ENCODE assay signal across 8 mouse cellular contexts in the genomic region with DNA sequence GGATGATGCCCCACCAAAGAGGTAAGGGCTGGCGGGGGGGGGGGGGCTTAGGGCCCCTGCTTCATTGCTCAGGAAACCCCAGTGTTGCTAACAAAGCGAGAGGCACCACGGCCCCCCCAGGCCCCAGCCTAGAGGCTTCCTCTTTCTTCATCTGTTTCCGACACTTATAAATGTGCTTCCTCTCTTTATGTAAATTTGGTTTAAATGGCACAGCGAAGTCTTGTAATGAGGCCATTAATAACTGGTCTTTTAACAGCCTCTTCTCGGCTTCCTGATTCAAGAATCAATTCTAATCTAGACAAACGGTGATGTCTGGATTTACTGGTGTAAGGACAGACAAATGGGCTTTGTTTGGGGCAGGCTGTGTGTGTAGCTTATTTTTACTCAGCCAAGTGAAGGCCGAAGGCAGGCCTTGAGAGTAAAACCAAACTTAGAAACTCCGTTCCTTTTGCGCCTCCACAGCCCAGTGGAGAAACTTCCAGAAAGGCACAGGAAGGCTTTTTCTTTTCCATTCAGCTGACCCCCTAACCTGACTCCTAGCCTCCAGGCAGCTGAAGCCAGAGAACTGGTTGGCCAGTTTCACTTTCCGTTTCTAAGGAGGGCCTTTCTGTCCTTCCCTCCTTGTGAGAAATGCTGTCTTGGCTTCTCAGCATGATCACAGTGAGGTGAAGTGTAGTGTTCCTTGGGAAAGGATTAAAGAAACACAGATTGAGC. TPM values are rescaled to one million over a fixed set of nuclear protein-coding genes. Genes with fewer than 3 reads are reported as not detected.
DNase-seq lines count a peak whose midpoint lies in the region; ATAC-seq and TF ChIP-seq lines count a peak whose summit lies in the region.

No protein-coding gene starts in this region.

- TF ChIP-seq POLR2A in cortical plate, adult 2 months (IDR thresholded peaks at IDR 0.05; ENCODE audit: extremely low read depth, insufficient read depth, low read length) = no peak
- TF ChIP-seq POLR2A in lung, adult 2 months (IDR thresholded peaks at IDR 0.05; ENCODE audit: borderline replicate concordance, extremely low read depth, low read depth, low read length) = no peak

- no peak overlapping the region for H3K9ac ChIP-seq in midbrain, postnatal 0 days (replicated peaks; ENCODE audit: low read length, poor library complexity, severe bottlenecking)
- H3K9ac ChIP-seq in midbrain, embryonic 11.5 days (ENCODE audit: low read length) = no peak overlapping the region
- H3K9ac ChIP-seq in intestine, postnatal 0 days (ENCODE audit: low read depth, low read length) = no peak overlapping the region
- H3K9ac ChIP-seq in stomach, embryonic 14.5 days (replicated peaks; ENCODE audit: low read depth, low read length) = no peak overlapping the region
- no peak overlapping the region for H3K9ac ChIP-seq in midbrain, embryonic 14.5 days (replicated peaks; ENCODE audit: low read length)

- no peaks in the 10 kb centered on the region for H3K36me3 ChIP-seq in midbrain, postnatal 0 days (ENCODE audit: insufficient read depth, low read length)
- no peaks in the 10 kb centered on the region for H3K36me3 ChIP-seq in midbrain, embryonic 11.5 days (ENCODE audit: control insufficient read depth, insufficient read depth, low read length)
- H3K36me3 ChIP-seq in intestine, postnatal 0 days (ENCODE audit: control insufficient read depth, insufficient read depth) = no peaks in the 10 kb centered on the region
- no peaks in the 10 kb centered on the region for H3K36me3 ChIP-seq in stomach, embryonic 14.5 days (ENCODE audit: control insufficient read depth, insufficient read depth, low read length)
- no peaks in the 10 kb centered on the region for H3K36me3 ChIP-seq in midbrain, embryonic 14.5 days (ENCODE audit: control insufficient read depth, insufficient read depth, low read length)

- H3K9me3 ChIP-seq in midbrain, postnatal 0 days (ENCODE audit: low read length) = no peaks in the 10 kb centered on the region
- H3K9me3 ChIP-seq in midbrain, embryonic 11.5 days (ENCODE audit: control insufficient read depth, low read length) = no peaks in the 10 kb centered on the region
- H3K9me3 ChIP-seq in intestine, postnatal 0 days (ENCODE audit: control insufficient read depth) = no peaks in the 10 kb centered on the region
- no peaks in the 10 kb centered on the region for H3K9me3 ChIP-seq in stomach, embryonic 14.5 days (ENCODE audit: control insufficient read depth, low read depth, low read length)
- H3K9me3 ChIP-seq in midbrain, embryonic 14.5 days (ENCODE audit: control insufficient read depth, low read length) = no peaks in the 10 kb centered on the region

- H3K4me1 ChIP-seq in midbrain, postnatal 0 days (ENCODE audit: insufficient read depth, low read length) = peaks cover 3% of the 10 kb centered on the region; the same call in 1 of the 2 replicates
- H3K4me1 ChIP-seq in midbrain, embryonic 11.5 days (ENCODE audit: control insufficient read depth, insufficient read depth, low read length) = no peaks in the 10 kb centered on the region
- no peaks in the 10 kb centered on the region; the same call in 1 of the 2 replicates for H3K4me1 ChIP-seq in cortical plate, adult 2 months (ENCODE audit: control insufficient read depth, insufficient read depth, low read length)
- 0 out of 2 replicates have a peak, but pooled peaks cover 3% of the 10 kb centered on the region for H3K4me1 ChIP-seq in intestine, postnatal 0 days (replicated peaks; ENCODE audit: control insufficient read depth, insufficient read depth, low read length)
- H3K4me1 ChIP-seq in lung, adult 2 months (ENCODE audit: control insufficient read depth, insufficient read depth, low read length) = peaks cover 3% of the 10 kb centered on the region; the same call in 1 of the 2 replicates
- H3K4me1 ChIP-seq in stomach, embryonic 14.5 days (ENCODE audit: control insufficient read depth, insufficient read depth, low read length) = 0 out of 2 replicates have a peak, but pooled peaks cover 9% of the 10 kb centered on the region
- no peaks in the 10 kb centered on the region for H3K4me1 ChIP-seq in midbrain, embryonic 14.5 days (ENCODE audit: control insufficient read depth, insufficient read depth, low read length)

- TF ChIP-seq CTCF in midbrain, postnatal 0 days (IDR thresholded peaks at IDR 0.05) = no peak
- TF ChIP-seq CTCF in cortical plate, adult 2 months (IDR thresholded peaks at IDR 0.05; ENCODE audit: extremely low read depth, insufficient read depth, low read length) = no peak
- TF ChIP-seq CTCF in intestine, postnatal 0 days (IDR thresholded peaks at IDR 0.05; ENCODE audit: low read depth) = no peak
- no peak for TF ChIP-seq CTCF in lung, adult 2 months (IDR thresholded peaks at IDR 0.05; ENCODE audit: insufficient read depth, low read length)

- no peak for ATAC-seq in midbrain, postnatal 0 days (ENCODE audit: low FRiP score)
- ATAC-seq in midbrain, embryonic 11.5 days (ENCODE audit: low FRiP score) = no peak
- no peak for ATAC-seq in intestine, postnatal 0 days
- ATAC-seq in stomach, embryonic 14.5 days (ENCODE audit: insufficient number of reproducible peaks, insufficient read depth, low FRiP score, low read depth) = no peak
- ATAC-seq in midbrain, embryonic 14.5 days (ENCODE audit: low FRiP score, low TSS enrichment) = no peak

- H3K4me2 ChIP-seq in midbrain, postnatal 0 days (ENCODE audit: low read depth, low read length, poor library complexity, severe bottlenecking) = no peak overlapping the region
- H3K4me2 ChIP-seq in midbrain, embryonic 11.5 days = no peak overlapping the region
- peak overlapping the region; percentile 35 for H3K4me2 ChIP-seq in intestine, postnatal 0 days (replicated peaks; ENCODE audit: low read depth)
- H3K4me2 ChIP-seq in stomach, embryonic 14.5 days (replicated peaks; ENCODE audit: low read depth, low read length) = no peak overlapping the region
- no peak overlapping the region for H3K4me2 ChIP-seq in midbrain, embryonic 14.5 days (ENCODE audit: low read length)

- peak; percentile 27 for DNase-seq in midbrain, postnatal 0 days (ENCODE audit: low spot score)
- DNase-seq in midbrain, embryonic 11.5 days (ENCODE audit: low spot score, missing footprints) = no peak
- DNase-seq in lung, adult 2 months = peak; percentile 31
- no peak for DNase-seq in left cerebral cortex, adult 8-10 months (ENCODE audit: low spot score in 2 of 2)
- DNase-seq in midbrain, embryonic 14.5 days = no peak

- no peak overlapping the region for H3K4me3 ChIP-seq in midbrain, postnatal 0 days (ENCODE audit: low read depth, low read length)
- no peak overlapping the region for H3K4me3 ChIP-seq in midbrain, embryonic 11.5 days (ENCODE audit: low read depth, low read length)
- H3K4me3 ChIP-seq in cortical plate, adult 2 months (ENCODE audit: insufficient read depth, low read length) = no peak overlapping the region
- no peak overlapping the region for H3K4me3 ChIP-seq in intestine, postnatal 0 days (ENCODE audit: low read depth, low read length)
- H3K4me3 ChIP-seq in lung, adult 2 months (replicated peaks; ENCODE audit: extremely low read depth, low read depth, low read length) = peak overlapping the region; percentile 37
- no peak overlapping the region for H3K4me3 ChIP-seq in stomach, embryonic 14.5 days (ENCODE audit: low read depth, low read length)
- H3K4me3 ChIP-seq in midbrain, embryonic 14.5 days (replicated peaks; ENCODE audit: low read depth, low read length) = no peak overlapping the region

- 57% methylated on average over 11 of the region's 11 CpGs for WGBS in midbrain, postnatal 0 days
- 79% methylated on average over 11 of the region's 11 CpGs for WGBS in midbrain, embryonic 11.5 days
- WGBS in intestine, postnatal 0 days = 50% methylated on average over 11 of the region's 11 CpGs
- 21% methylated on average over 11 of the region's 11 CpGs for WGBS in lung, adult 2 months
- WGBS in stomach, embryonic 14.5 days = 48% methylated on average over 11 of the region's 11 CpGs
- 67% methylated on average over 11 of the region's 11 CpGs for WGBS in midbrain, embryonic 14.5 days

- no peak overlapping the region; the same call in 1 of the 2 replicates for H3K27ac ChIP-seq in midbrain, postnatal 0 days (ENCODE audit: low read depth, low read length)
- H3K27ac ChIP-seq in midbrain, embryonic 11.5 days (ENCODE audit: low read depth, low read length) = no peak overlapping the region
- 0 out of 2 replicates have a peak overlapping the region, but pooled peaks have one; percentile 66 for H3K27ac ChIP-seq in cortical plate, adult 2 months (ENCODE audit: insufficient read depth, low read length)
- H3K27ac ChIP-seq in intestine, postnatal 0 days (ENCODE audit: low read depth, low read length) = peak overlapping the region; percentile 31; the same call in 1 of the 2 replicates
- peak overlapping the region; percentile 44; the same call in 1 of the 2 replicates for H3K27ac ChIP-seq in stomach, embryonic 14.5 days (ENCODE audit: low read length)
- no peak overlapping the region for H3K27ac ChIP-seq in midbrain, embryonic 14.5 days (replicated peaks; ENCODE audit: low read depth, low read length)

- H3K27me3 ChIP-seq in midbrain, postnatal 0 days (ENCODE audit: insufficient read depth, low read length) = no peaks in the 10 kb centered on the region
- H3K27me3 ChIP-seq in midbrain, embryonic 11.5 days (ENCODE audit: control insufficient read depth, insufficient read depth, low read length) = no peaks in the 10 kb centered on the region
- no peaks in the 10 kb centered on the region for H3K27me3 ChIP-seq in intestine, postnatal 0 days (replicated peaks; ENCODE audit: control insufficient read depth, insufficient read depth, low read length)
- no peaks in the 10 kb centered on the region for H3K27me3 ChIP-seq in stomach, embryonic 14.5 days (ENCODE audit: control insufficient read depth, insufficient read depth, low read length)
- no peaks in the 10 kb centered on the region for H3K27me3 ChIP-seq in midbrain, embryonic 14.5 days (ENCODE audit: control insufficient read depth, insufficient read depth, low read length)

RNA-seq across cellular contexts. Expression of gene Pik3ap1, which starts 39.7 kb away (rescaled TPM):
- total RNA-seq in midbrain, postnatal 0 days (2014; rRNA removed) = 1.6 and 2.0 TPM in 2 replicates
- polyA plus RNA-seq in midbrain, postnatal 0 days (2015; fragmentation: Nextera tagmentation; extraction: Ambion mirVana) = 2.6 and 3.1 TPM in 2 replicates
- 3.4 and 4.6 TPM in 2 replicates for polyA plus RNA-seq in midbrain, embryonic 11.5 days (2014; fragmentation: Nextera tagmentation; extraction: Ambion mirVana)
- polyA plus RNA-seq in cortical plate, adult 2 months (2012; rRNA removed) = 2.6 TPM in 2 replicates
- polyA plus RNA-seq in intestine, postnatal 0 days (2015; fragmentation: Nextera tagmentation; extraction: Ambion mirVana) = 2.0 and 2.2 TPM in 2 replicates
- 20.2 and 25.9 TPM in 2 replicates for polyA plus RNA-seq in lung, adult 2 months (2012; rRNA removed)
- 2.4 and 4.6 TPM in 2 replicates for polyA plus RNA-seq in stomach, embryonic 14.5 days (2014; fragmentation: Nextera tagmentation; extraction: Ambion mirVana)
- total RNA-seq in left cerebral cortex, adult 8-10 months (2022) = 1 to 10 TPM; 2.3 to 5.0 (median 3.6) TPM
- polyA plus RNA-seq in midbrain, embryonic 14.5 days (2014; fragmentation: Nextera tagmentation; extraction: Ambion mirVana) = 1.1 and 2.9 TPM in 2 replicates

Comparison
In these comparisons a context has a peak if more than half of its experiments do, and no peak if none do; other contexts are left out.
1. DNase-seq: peak in midbrain, postnatal 0 days (single experiment) and lung, adult 2 months (single experiment); none in midbrain, embryonic 11.5 days (single experiment), left cerebral cortex, adult 8-10 months (0 of 2) and midbrain, embryonic 14.5 days (single experiment).
2. H3K27ac ChIP-seq: peak in cortical plate, adult 2 months (single experiment), intestine, postnatal 0 days (single experiment) and stomach, embryonic 14.5 days (single experiment); none in midbrain, postnatal 0 days (single experiment), midbrain, embryonic 11.5 days (single experiment) and midbrain, embryonic 14.5 days (single experiment).